Mouse (Mus musculus) heart, adult 8-10 months (tissue): ENCODE data around the gene Tbata. TPM values are rescaled to one million over a fixed set of nuclear protein-coding genes. Genes with fewer than 3 reads are reported as not detected.

Experiments used
- DNase-seq: peaks from one replicate; pipeline ENCODE4 v3.0.0; 2022; ENCODE audit warnings: low spot score
- microRNA-seq: library from miRNA; unstranded; fragments of <30 nt; microRNA quantifications from one replicate; pipeline ENCODE4 v1.2.0, GENCODE M21; 2022
- total RNA-seq, 4 experiments: library from RNA; stranded (reverse); gene quantifications; 2 replicates each; pipeline ENCODE4 v1.2.4; 2022

Gene Tbata
- total RNA-seq, 4 experiments from 2014 or later: not detected

GRCm38 (mm10) chr10:61211105-61211504 is 39.4 kb downstream of the Tbata start:
- DNase-seq: no peak

GRCm38 (mm10) chr10:61211743-61212142 is 40.0 kb downstream of the Tbata start:
- peak; percentile 42 for DNase-seq

- no peak for DNase-seq
Measured at GRCm38 (mm10) chr10:61212817-61213216, 41.1 kb downstream of the Tbata start.

DNA sequence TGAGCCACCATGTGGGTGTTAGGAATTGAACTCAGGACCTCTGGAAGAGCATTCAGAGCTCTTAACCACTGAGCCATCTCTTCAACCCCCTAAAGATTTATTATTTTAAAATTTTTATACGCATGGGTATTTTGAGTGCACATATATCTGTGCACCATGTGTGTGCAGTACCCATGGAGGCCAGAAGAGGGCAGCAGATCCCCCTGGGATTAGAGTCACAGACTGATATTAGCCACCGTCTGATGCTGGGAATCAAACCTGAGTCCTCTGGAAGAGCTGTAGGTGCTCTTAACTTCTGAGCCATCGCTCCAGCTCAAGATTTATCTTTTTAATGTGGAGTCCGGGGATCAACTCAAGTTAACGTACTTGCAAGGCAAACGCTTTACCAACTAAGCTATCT is 43.9 kb downstream of the Tbata start:
- no peak for DNase-seq

- DNase-seq: no peak
Measured at GRCm38 (mm10) chr10:61216163-61216562, 44.4 kb downstream of the Tbata start.

GRCm38 (mm10) chr10:61219318-61219717 is 47.6 kb downstream of the Tbata start:
- no peak for DNase-seq

GRCm38 (mm10) chr10:61225694-61226093 is 53.9 kb downstream of the Tbata start:
- DNase-seq: no peak

GRCm38 (mm10) chr10:61226784-61227396 is 55.1 kb downstream of the Tbata start:
- no peak for DNase-seq

DNA sequence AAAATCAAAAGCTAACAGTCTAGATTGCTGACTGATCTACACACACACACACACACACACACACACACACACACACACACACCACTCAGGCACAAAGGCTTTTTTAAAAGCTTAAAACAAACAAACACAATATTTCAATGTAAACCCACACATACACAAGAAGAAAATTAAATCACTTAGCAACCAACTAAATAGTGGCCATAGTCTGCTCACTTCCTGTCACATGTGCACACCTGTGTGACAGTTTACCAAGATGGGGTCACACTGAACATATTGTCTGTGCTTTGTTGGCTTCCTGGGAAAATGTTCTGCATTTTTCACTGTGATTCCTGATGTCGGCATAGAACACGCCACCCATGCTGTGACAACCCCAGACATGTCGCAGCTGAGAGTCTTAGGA is 60.0 kb downstream of the Tbata start:
- DNase-seq: no peak

GRCm38 (mm10) chr10:61232858-61233567 is 61.3 kb downstream of the Tbata start:
- DNase-seq: no peak

DNA sequence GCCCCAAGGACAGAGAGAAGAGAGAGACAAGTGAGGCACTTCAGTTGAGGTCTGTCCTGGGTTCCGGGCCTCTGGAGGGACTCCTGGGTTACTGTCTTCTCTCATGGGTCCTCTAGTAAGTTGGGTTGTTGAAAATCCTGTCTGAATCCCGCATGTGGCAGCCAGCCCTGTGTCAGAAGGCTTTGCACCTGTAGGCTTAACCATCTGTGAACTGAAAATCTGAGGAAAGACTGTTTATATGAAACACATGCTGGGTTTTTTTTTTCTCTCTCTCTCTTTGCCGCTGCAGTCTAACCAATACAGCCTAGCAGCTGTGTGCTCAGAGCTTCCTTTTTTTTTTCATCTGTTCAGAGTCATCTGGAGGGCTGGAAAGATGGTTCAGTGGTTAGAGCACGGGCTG is 62.6 kb downstream of the Tbata start:
- no peak for DNase-seq

DNA sequence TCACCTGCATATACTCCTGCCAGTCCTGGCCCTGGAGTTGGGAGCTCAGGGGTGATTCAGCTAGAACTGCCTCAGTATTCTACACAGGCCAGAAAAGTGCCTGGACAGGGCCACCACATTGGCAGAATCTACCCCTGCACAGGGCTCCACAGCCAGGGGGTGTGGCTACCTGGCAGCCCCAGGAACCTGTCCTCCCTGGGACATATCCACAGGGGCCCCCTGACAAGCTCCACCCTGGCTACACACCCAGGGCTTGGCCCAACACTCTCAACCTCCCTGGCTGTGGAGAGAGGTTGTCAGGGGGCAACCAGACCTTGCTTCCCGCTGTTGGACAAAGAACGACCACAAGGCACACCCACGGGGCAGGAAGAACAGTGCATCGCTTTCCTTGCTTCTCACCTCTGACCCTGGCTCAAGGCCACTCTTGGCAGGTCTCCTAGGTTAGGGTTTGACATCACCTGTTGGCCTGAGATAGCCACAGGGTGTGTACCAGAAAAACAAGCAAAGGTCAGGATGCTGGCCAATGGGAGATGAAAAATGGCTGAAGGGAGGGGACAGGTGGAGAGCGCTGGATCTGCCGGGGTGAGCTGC is 64.0 kb downstream of the Tbata start:
- DNase-seq: no peak

DNA sequence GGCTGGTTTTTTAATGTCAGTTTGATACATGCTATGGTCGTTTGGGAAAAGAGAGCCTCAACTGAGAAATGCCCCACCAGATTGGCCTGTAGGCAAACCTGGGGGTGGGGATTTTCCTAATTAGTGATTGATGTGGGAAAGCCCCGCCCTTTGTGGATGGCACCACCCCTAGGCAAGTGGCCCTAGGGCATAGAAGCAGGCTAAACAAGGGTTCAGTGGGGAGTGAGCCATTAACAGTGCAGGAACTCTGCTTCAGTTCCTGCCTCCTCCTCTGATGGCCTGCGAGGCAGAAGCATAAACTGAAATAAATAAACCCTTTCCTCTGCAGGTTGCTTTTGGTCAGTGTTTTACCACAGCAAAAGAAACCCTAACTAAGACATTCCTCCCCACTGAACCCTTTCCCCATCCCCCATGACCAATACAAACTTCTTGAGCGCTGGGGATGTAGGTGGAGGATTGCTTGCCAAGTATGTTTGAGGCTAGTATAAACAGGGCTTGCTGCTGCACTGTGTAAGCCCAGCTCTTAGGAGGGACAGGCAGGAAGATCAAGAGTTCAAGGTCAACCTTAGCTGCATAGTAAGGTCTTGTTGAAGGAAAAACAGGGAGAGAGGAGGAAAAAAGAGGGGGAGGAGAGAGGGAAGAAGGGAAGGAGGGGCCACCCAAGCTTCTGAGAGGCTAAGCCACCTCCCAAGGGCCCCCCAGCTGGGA is 65.1 kb downstream of the Tbata start:
- no peak for DNase-seq

DNA sequence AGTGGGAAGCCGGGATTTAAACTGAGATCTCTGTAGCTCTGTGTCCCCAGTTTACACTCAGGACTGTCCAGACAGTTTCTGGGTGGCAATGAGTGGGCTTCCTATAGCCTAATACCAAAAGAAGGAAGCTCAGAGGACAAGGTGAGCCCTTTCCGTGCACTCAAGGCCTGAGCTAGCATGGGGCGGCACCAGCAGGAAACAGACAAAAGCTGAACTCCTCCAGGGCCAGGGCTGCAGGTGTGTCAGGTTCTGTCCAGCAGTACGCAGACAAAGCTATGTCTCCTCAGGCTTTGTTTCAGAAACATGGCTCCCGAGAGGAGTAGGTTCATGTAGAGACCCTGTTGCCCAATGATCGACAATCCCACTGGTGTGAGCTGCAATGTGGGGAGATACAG is 65.6 kb downstream of the Tbata start:
- DNase-seq: no peak

Small RNAs within 50 kb of the gene (microRNA-seq; reads per million reads assigned to microRNA genes)
- gene Gm44308: not detected

Other genes with a start within 250 kb of the Tbata start
- gene Pcbd1, start 82.6 kb upstream of the Tbata start, total RNA-seq: 1 to 10 TPM in 2 of 4 experiments, under 1 TPM in 2; 0.37 to 1.8 (median 0.92) TPM
- 10 to 100 TPM; 13.9 to 17.0 (median 15.4) TPM for gene Sgpl1, start 24.3 kb upstream of the Tbata start, total RNA-seq
- 1 to 10 TPM in 2 of 4 experiments, under 1 TPM in 2; 0.69 to 1.3 (median 0.96) TPM for gene Adamts14, start 101.5 kb downstream of the Tbata start, total RNA-seq
- gene Prf1, start 125.9 kb downstream of the Tbata start, total RNA-seq: under 1 TPM in 2 of 4 experiments, not detected in 2; 0.16 to 0.23 TPM
- 10 to 100 TPM; 11.3 to 21.8 (median 12.9) TPM for gene Pald1, start 211.6 kb downstream of the Tbata start, total RNA-seq
- gene Nodal, start 246.0 kb downstream of the Tbata start, total RNA-seq: under 1 TPM in 1 of 4 experiments, not detected in 3; 0.11 TPM